Mouse (Mus musculus): ENCODE measurements around the gene Trappc1.

DNA sequence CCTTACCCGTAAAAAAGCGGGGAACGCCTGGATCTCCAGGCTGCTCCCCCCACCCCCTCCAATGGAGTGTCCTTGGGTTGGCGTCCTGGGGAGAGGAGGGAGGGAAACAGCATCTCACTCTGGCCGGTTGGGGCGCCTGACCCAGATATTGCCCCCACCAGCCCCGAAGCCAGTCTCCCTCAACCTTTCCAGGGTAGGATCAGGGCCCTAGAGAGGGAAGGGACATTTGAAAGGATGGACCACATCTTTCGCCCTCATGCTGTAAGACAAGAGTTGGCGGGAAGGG is 3.3 kb downstream of the Trappc1 start:
- TF ChIP-seq POLR2A (IDR thresholded peaks at IDR 0.05; ENCODE audit: low read depth, low read length) = no peak
- TF ChIP-seq CTCF (IDR thresholded peaks at IDR 0.05; ENCODE audit: extremely low read depth, insufficient read depth, insufficient read length, insufficient replicate concordance) = no peak
